Mouse (Mus musculus): ENCODE data around the gene Slc5a10.
"Not testable (repeated sequence)": the region's sequence is repeated elsewhere in the genome, so short reads cannot be mapped to it uniquely, and the experiment has no call there.

The Slc5a10 gene

DNA sequence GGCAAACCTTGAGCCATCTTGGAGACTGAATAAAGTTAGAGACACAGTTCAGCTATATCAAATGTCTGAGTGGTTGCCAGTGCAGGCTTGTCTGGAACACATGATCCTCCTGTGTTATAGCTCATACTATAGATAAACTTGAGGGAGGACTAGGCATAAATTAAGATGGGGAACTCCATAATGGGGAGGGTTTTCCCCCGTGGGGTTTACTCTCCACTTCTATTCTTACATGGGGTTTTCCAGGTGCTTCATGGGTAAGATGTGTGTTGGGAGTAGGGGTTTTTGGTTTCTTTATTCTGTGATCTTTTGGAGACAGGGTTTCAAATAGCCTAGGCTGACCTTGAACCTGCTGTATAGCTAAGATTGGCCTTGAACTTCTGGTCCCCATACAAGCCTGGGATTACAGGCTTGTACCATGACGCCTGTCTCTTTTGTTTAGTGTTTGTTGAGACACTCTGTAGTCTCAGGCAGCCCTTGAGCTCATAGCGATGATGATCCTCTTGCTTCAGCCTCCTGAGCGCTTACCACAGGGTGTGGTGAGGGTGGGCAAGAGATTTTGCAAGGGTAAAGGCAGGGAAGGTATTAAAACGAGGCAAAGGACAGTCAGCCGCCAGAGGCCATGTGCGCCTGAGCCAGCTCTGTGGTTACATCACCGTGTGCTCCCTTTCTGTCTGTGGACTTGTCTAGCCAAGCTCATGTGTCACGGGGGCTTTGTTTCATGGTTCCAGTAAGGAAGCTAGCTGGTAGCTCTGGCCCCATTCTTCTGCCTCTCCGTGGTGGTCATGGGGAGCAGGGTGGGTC lies 73.3 kb downstream of the Slc5a10 start:
- no peak for DNase-seq

DNA sequence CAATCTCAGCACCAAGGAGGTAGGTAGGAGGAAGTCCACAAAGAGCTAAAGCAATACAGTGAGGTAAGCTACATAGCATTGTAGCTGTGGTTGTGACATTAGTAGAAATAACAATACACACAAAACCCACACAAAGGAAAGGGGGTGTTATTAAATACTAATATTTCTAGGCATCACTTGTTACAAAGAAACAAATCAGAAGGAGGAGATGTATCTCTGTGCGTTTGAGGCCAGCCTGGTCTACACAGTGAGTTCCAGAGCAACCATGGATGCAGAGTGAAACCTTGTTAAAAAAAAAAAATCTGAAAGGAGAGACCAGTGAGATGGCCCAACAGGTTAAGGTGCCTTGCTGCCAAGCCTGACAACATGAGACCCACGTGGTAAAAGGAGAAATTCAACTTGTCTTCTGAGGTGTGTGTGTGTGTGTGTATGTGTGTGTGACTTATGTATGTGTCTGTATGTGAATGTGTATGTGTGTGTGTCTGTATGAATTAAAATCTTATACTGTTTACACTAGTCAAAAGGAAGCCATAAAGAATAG lies 74.1 kb downstream of the Slc5a10 start:
- DNase-seq: no peak

GRCm38 (mm10) chr11:61645357-61645857 lies 75.2 kb downstream of the Slc5a10 start:
- DNase-seq: no peak

DNA sequence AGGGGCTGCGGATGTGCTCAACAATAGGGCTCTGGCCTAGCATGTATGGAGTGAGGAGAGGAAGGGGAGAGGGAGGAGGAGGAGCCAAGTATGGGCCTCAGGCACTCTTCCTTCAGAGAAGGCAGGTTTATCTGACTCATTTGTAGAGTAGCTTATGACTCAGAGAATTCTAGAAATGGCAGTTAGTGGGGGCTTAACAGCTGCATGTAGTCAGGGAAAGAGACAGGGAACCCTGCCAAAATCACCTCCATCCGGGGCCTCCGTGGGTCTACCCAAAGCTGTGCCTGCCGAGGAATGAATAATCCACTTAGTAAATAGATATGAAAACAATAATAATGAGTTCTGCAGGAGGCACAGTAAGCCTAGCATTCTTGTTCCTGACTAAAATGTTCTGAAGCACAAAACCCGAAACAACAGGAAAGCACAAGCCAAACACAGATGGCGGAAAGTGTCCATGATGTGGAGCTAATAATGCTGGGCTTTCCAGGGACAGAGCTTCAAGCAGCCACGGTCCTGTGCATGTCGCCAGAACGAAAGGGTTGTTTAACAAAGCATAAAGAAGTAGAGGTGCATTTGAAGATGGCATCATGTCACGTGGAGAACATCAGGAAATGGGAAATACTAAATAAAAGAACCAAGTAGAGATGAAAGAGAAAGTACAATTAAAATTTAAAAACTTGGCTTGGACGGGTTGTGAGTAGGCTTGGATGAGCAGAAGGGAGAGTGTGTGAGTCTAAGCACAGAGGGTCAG lies 75.9 kb downstream of the Slc5a10 start:
- no peak for DNase-seq

DNA sequence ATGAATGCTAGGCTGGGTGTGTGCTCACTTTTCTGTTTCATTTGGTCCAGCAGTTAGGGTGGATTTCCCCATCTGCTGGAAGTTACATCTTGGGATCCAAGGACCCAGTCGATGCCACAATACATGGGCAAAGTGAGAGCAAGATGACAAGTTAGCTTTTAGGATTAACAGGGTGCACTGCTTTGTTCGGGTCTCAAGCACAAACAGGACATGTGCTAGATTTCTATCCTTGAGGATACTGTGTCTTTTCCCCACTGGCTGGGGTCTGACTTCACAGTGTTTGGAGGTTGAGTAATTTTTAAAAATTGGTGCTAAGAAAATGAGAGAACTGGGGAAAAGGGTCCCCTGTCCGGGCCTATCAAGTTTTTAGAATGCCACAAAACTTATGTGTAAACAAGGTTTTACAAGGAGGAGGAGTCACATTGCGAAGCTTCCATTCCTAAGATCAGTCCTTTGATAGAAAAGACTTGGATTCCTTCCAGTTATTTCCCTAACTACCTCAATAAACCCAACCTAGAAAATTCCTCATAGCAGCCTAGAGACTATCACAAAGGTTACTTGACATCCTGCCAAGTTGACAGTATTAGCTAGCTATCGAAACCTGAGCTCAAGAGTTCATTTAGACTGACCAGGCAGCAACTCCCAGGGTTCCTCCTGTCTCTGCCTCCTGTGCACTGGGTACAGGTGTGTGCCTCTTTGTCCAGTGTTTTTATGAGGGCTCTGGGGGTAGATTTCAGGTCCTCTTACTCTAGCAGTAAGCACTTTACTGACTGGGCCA lies 77.3 kb downstream of the Slc5a10 start:
- no peak for DNase-seq

- DNase-seq: no peak
These were observed 78.5 kb downstream of the Slc5a10 start for GRCm38 (mm10) chr11:61642106-61642505.

DNA sequence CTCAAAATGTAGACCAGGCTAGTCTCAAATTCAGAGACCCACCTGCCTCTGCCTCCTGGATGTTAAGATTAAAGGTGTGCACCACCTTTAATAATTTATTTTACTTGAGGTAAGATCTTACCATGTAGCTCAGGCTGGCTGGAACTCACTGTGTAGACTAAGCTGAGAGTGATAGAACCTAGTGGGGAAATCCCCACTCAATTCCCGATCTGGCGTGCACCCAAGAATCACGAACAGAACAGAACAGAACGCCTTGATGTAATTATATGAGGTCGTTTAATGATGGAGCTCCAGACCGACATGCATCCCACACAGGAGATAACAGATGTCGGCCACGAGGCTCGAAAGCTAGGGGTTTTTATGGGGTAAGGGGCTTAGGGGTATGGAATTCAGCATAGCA lies 80.0 kb downstream of the Slc5a10 start:
- not testable (repeated sequence) for DNase-seq

GRCm38 (mm10) chr11:61639601-61640177 lies 80.9 kb downstream of the Slc5a10 start:
- DNase-seq: no peak

DNA sequence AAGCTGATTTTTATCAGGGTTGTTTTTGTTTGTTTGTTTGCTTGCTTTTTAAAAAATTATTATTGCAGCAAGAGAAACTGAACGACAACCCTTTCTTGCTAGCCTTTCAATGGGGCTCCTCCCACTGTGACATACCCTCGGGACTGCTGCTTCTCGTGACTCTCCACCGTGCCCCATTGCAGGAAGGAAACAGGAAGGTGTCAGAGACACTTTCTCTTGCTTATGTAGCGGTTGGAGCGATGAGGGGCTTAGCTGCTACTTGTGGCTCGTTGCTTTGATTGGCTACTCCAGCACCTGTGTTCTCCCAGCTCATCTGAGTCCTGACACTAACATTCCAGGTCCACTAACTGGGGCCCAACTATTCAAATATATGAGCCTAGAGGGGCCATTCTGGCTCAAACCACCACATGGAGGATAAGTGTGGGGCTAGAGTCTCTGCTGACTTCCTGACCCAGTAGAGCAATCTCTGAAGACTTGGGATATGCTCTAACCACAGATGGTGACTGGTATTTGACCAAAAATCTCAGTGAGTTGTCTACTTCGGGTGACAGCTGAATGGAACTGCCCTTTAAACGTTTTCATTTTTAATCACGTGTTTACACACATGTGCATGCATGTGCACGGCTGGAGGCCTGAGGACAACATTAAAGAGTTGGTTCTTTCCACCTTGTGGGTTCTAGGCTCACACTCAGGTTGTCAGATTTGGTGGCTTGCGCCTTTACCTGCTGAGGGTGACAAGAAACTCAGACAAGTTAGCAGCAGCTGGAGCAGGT lies 81.7 kb downstream of the Slc5a10 start:
- no peak for DNase-seq

- DNase-seq: no peak
These were observed 82.8 kb downstream of the Slc5a10 start for GRCm38 (mm10) chr11:61637856-61638255.

GRCm38 (mm10) chr11:61637413-61637812 lies 83.2 kb downstream of the Slc5a10 start:
- DNase-seq: no peak

- not testable (repeated sequence) for DNase-seq
These were observed 84.3 kb downstream of the Slc5a10 start for GRCm38 (mm10) chr11:61636309-61636708.

DNA sequence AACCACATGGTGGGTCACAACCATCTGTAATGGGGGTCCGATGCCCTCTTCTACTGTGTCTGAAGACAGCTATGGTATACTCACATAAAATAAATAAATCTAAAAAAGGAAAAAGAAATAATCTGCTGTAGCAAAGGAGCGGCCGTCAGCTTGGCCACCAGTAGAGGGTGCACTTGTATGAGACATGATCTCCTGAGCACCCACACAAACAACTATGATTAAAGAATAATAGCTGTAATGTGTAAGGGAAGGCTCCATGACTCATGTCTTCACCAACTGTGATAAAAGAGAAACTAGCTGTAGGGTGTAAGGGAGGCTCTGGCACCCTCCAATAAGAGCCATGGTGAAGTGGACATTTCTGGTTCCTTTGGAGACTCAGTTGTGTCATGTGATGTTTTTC lies 91.0 kb downstream of the Slc5a10 start:
- DNase-seq: no peak

DNA sequence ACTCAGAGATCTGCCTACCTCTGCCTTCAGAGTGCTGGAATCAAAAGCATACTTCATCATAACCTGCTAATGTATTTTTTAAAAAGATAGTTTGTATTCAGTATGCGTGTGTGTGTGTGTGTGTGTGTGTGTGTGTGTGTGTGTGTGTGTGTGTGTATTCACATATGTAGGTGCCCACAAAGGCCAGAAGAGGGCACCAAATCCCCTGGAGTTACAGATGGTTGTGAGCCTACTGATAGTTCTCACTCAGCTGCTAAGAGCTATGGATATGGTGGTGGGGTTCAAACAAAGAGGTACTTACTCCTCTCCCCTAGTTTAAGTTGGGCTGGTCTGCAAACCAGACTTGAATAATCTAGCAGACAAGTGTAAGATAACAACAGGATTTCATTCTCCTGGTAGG lies 94.1 kb downstream of the Slc5a10 start:
- DNase-seq: no peak

DNA sequence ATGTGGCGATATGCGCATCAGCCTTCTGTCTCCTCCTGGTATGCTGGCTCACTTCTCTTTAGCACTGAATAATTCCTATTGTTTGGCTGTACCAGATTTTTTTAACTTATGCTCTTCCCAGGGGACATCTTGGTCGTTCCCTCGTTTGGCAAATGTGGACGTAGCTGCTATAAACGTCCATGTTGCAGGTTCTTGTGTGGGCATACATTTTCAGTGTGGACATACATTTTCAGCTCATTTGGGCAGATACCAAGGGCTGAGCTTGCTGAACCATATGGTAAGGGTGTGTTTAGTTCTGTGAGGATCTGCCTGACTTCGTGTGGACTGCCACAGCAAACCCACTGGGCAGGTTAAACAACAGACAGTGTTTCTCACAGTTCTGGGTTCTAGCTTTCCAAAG lies 95.5 kb downstream of the Slc5a10 start:
- DNase-seq: no peak
